Mouse (Mus musculus) heart, adult 10 weeks (tissue): ENCODE results near the gene Sox30. TPM values are rescaled to one million over a fixed set of nuclear protein-coding genes. Genes with fewer than 3 reads are reported as not detected.

Source experiments
- polyA plus RNA-seq: library from polyadenylated mRNA; stranded (reverse); fragments of 350-450 nt; fragmentation: Illumina TruSeq; extraction: RNeasy Lipid Tissue Mini Kit (QIAGEN cat#74804); gene quantifications from one replicate; pipeline ENCODE4 v1.2.3, GENCODE M21; 2014; ENCODE audit warnings: low read depth, low replicate concordance

The Sox30 gene
- 0.29 TPM for polyA plus RNA-seq

DNA sequence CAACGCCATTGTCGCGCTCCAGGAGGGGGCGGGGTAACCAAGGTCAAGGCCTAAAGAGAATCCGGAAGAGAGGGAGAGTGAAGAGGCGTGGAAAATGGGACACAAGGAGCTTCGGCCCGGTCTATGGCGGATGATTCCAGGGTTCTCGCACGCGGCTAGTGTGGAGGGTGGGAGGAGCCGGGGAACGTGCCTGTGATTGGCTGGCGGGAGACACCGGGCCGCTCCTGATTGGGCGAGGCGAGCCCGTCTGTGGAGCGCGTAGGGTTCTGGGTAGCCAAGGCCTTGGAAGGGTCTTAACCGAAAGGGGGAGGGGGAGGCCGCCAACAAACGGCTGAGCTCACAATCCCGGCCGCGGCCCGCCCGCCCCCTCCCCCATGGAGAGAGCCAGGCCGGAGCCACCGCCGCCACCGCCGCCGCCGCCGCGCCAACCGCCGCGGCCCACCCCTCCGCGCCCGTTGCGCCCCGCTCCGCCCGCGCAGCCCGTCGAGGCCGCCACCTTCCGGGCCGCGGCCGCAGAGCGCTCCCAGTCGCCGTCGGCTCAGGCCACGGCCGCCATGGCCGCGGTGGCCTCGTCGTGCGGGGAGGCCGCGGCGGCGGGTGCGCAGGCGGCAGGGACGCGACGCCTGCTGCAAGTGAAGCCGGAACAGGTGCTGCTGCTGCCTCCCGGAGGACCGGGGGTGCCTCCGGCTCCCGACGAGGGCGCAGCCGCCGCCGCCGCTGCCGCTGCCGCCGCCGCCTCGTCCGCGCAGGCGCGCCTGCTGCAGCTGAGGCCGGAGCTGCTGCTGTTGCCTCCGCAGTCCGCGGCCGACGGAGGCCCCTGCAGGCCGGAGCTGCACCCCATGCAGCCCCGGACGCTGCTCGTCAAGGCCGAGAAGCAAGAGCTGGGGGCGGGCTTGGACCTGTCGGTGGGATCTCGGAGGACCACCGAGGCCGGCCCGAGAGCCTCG, at the start of gene Sox30:
Gene Sox30 (plus strand): TSS at position 365 of the 947 bp plus-strand sequence.

DNA sequence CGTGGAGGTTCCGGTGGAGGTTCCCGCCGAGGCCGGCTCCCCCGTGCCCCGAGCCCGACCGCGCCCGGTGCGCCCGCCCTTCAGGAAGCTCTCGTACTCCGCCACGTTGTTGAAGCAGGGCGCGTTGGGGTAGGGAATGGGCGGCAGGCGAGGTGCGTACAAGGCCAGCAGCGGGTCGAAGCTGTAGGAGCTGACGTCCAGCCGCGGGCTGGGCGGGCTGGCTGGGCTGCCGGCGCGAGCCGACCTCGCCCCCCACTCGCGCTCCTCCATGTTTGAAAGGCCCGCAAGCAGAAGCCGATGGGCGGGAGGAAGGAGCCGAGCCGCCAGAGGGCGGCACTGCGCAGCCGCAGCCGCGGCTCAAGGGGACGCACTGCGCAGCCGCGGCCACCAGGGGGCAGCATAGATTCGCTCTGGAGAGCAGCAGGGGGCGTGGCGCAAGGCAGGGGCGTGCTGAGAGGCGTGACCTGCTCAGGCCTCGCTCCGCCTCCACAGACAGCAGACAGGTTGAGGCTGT, 35.4 kb upstream of the Sox30 start, which contains the start of gene Lsm11:
Gene Lsm11 (minus strand): TSS at position 293 of the 514 bp plus-strand sequence.

DNA sequence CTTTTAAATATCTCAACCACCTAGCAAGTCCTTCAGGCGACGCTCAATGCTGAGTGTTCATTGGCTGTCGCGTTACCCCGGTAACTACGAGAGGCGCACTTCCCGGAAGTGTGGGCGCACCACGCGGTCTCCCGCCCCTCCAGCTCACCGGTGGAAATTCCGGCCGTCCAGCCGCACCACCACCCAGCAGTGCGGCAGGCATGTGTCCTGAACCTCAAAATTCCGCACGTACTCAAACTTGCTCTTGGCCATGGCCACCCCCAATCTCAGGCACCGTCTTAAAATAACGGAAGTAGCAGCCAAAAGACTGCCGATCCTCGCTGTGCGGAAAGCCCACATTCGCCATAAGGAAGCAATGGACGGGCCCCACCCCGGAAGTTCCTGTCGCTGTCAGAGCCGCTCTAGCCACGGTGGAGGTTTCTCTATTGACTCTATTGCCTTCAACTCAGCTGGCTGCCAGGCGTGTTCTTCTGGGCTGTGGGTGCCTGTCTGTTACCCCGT, 24.9 kb upstream of the Sox30 start, which contains the start of gene Thg1l:
Gene Thg1l (minus strand): TSS at position 368 of the 501 bp plus-strand sequence.

DNA sequence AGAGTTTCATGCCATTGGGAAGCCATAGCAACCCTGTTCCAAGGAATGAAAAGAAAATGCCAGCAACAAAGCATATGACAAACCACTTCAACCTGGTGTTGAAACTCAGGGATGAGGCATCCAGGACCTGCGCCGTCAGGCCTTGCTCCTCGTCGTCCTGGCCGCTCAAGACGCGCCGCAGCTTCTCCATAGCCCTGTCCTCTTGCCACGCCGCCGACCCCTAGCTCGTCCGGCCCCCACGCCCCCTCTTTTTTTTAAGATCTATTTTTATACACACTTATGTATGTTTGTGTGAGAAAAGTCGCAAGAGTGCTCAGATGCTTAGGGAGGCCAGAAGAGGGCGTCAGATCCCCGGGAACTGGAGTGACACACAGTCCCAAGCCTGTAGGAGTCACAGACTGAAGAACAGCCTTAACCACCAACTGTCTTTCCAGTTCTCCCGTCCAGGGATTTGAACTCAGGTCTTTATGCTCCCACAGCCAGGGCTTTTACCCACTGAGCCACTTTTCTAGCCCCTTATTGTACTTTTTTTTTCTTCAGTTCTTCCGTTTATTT, 72.1 kb downstream of the Sox30 start, which contains the start of gene Gm12166:
Gene Gm12166 (minus strand): TSS at position 217 of the 555 bp plus-strand sequence.

DNA sequence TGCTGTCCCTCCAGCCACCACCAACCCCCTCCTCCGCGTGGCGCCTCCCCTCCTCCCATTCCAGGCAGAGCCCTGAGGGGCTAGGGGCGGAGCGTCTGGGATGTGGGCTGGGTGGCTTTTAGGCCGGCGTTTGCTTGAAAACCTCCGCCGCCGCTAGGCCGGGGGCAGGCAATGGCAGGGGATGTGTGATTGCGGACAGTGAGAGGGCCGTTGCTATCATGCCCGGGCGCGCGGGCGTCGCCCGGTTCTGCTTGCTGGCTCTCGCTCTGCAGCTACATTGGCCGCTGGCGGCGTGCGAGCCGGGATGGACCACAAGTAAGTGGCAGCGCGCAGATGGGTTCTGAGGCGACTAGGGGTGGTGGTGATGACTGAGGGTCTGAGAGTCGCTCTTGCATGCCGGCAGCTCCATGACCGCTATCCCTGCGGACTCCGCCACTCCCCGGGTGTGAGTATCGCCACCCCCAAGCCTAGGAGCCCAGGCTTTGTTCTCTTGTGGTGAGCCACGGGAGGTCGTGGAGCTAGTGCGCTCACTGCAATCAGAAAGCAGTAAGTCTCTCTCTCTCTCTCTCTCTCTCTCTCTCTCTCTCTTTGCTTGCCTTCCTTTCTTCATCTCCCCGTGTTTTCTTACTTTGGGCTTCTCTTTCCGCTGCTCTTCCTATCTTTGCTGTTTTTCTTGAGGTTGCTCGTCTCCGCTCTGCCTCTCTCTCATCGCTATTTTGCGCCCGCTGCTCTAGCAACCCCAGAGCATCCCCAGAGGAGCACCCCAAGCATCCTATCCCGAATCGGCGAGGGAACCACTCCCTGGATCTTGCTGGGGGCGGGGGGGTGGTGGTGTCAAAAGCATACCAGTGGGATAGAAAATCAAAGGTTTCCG, 76.0 kb downstream of the Sox30 start, which contains the start of gene Adam19:
Gene Adam19 (plus strand): TSS at position 97 of the 874 bp plus-strand sequence.

Other genes with a start within 250 kb of the Sox30 start
- 39.1 TPM for gene Clint1, start 128.3 kb upstream of the Sox30 start, polyA plus RNA-seq
- 2.6 TPM for gene Lsm11, start 35.4 kb upstream of the Sox30 start, polyA plus RNA-seq
- gene Thg1l, start 24.8 kb upstream of the Sox30 start, polyA plus RNA-seq: 6.1 TPM
- not detected for gene Gm12166, start 72.0 kb downstream of the Sox30 start, polyA plus RNA-seq
- gene Adam19, start 75.7 kb downstream of the Sox30 start, polyA plus RNA-seq: 22.2 TPM
- not detected for gene Nipal4, start 186.2 kb downstream of the Sox30 start, polyA plus RNA-seq